Mouse (Mus musculus): ENCODE measurements at regions not wholly inside any gene's neighbourhood (a gene's known extent, or its start where the extent isn't known, plus 50 kb on each side); places are given as distances from the start of the nearest gene placed in this dataset.

DNA sequence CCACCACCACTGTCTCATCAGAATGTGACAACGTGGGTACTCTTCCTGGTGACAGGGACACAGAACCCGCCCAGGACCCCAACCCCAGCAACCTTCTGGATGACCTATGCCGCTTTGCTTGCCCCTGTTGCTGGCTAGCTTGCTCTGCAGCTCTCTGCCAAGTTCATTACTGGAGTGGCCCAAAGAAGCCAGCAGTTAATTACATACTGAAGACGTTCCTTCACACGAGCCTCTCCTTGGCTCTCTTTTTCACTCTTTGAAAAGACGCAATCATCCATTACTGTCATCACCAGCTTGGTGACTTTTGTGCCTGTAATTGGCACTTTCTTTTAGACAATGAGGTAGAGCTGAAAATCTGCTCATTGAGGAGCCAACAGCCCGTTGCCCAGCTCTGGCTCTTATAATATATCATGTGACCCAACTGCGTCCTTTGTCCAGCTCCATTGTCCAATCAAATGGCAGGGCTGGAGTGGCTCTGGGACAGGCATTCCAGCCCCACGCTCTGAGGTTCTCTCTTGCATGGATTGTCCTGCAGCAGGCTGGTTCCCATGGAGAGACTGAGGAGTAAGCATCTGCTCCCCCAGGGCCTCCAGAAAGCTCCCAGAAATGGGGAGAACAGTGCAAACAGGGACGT lies 274.4 kb upstream of the Gm10131 start:
- TF ChIP-seq CTCF (IDR thresholded peaks at IDR 0.05; ENCODE audit: low read depth): no peak
- TF ChIP-seq EP300 (optimal IDR thresholded peaks at IDR 0.05): no peak

Measured in stomach, postnatal 0 days (tissue).